Mouse (Mus musculus) kidney, postnatal 25 days (tissue): ENCODE results near the gene Ercc5.

Source experiments
- DNase-seq, 2 experiments: peaks; one replicate each; pipeline ENCODE4 v3.0.0; 2021; ENCODE audit warnings: mixed read lengths in 2 of 2

The Ercc5 gene

GRCm38 (mm10) chr1:44147563-44148381 is at the start of gene Ercc5:
Gene Ercc5 (plus strand): TSS chr1:44147744.
- DNase-seq: peak; percentile 87 to 95

DNA sequence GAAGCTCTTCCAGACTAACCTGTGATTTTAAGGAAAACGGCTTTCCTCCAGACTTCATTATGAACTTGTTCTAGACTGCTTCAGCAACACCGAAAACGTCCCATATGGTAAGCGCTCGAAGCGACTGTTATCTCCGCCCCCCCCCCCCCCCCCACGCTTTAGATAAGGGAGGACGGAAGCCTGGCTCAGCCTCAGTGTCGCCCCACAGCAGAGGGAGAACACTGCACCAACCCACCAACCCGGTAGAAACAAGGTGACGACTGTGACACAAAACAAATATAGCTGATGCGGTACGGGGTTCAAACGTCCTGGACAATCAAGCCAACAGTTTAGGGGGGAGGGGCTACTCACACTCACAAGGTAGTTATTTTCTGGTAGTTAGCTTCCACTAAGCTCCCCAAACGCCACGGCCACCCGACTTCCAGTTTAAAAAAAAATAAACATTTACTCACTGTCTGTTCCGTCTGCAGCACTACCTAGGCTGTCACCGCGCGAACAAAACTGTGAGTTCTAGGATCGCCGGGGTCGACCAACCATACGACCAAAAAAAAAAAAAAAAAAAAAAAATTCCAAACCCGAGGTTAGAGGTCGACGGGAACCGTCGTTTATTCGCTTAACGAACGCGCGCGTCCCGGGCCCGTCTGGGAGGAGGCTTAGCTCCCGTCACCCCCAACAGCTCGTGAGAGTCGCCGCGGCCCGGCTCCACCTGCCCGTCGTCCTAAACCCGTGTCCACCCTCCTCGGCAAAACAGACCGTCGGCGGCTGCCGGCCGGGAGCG is 45.9 kb upstream of the Ercc5 start:
- DNase-seq: peak; percentile 11 to 39

- peak; percentile 94 to 97 for DNase-seq
Observed at GRCm38 (mm10) chr1:44102259-44102717, 45.3 kb upstream of the Ercc5 start, which contains the start of gene Tex30. Gene Tex30 (minus strand): TSS chr1:44102441.

DNA sequence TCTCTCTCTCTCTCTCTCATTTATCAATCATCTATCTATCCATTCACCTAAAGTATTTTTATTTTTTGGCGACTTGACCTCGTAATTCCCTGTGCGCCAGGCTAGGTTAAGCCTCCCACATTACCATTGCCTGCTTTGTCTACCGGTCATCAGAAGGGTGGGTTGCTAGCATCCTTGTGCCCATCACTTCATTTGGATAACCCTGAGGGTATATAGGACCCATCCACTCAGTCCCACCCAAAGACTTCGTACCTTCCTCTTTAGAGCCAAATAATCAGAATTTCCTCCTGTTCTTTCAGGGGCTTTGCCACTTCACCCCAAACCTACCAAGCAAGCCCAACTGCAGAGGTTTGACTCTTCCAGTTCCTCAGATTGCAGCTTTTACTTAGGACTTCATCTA is 44.6 kb upstream of the Ercc5 start:
- DNase-seq: no peak

GRCm38 (mm10) chr1:44117571-44117970 is 30.0 kb upstream of the Ercc5 start:
- no peak for DNase-seq

GRCm38 (mm10) chr1:44118239-44119054 is 29.1 kb upstream of the Ercc5 start, which contains the start of the genes Kdelc1 and Bivm:
Gene Kdelc1 (minus strand): TSS chr1:44118808.
Gene Bivm (plus strand): TSS chr1:44118957.
- peak; percentile 93 to 97 for DNase-seq

DNA sequence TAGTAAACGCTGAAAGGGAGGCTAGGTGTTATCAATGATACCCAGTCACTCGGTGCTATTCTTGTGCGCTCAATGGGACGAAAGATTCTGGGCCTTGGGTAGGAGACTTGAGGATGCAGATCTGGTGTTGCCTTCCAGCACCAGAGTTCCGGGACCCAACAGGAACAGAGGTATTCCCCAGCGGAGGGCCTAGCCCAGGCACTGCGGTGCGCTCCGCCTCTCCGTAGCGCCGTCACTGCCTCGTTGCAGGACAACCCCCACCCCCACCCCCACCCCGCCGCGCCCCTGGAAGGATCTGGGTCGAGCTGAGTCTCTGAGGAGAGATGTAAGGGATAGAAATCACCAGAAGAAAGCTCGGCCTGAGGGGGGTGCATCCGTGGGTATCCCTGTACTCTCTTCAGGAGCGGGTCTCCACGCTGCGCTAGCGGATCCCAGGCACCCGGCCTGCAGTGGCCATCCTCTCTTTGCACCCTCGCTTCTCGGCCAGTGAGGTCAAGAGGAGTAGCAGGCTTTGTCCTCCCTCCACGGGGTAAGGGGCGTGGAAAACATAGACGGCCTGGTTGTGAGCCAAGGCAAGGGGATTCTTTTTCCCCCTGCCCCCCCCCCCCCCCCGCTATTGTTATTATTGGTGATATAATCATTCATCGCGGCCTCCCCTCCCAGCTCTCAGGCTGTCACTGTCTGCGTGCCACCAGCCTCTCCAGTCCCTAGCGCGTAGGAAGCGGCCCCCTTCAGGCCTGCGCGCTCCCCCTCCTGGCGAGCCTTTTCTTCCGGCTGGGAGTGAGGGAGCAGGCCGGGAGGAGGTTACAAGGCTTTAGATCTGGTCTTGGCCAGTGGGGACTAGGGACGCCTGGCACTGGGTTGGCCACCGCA is 28.1 kb upstream of the Ercc5 start:
- DNase-seq: peak; percentile 84 to 93

DNA sequence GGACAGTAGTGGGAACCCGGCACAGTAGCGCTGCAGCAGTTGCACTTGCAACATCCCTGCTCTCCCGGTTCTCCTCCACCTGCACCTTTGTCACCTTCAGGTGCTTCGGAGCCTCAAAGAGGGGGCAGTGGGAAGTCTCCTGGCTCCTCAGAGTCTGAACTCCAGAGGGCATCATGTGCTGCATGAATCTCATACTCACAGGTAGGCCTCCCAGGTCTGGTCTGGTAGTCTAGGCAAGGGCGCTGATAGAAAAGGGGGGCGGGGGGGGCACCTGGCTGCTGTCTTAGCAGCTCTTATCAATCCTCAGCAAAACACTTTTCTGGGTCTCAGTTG is 27.5 kb upstream of the Ercc5 start:
- DNase-seq: no peak

DNA sequence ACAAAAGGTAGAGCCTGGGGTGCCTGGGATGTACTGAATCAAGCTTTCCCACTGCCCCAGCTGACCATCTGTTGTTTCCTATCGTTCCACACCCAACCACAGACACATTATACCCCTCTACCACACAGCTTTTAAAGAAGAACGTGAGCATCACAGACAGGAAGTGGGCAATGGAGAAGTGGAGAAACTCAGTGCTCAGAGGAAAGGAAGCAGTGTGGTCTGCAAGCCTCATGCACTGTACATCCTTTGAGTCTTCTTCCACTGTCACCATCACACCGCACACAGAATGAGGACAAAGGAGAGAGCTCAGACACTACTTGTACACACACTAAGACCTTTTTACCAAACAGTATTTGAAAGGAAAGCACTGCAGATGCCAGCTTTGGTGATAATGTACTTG is 25.3 kb upstream of the Ercc5 start:
- DNase-seq: no peak

DNA sequence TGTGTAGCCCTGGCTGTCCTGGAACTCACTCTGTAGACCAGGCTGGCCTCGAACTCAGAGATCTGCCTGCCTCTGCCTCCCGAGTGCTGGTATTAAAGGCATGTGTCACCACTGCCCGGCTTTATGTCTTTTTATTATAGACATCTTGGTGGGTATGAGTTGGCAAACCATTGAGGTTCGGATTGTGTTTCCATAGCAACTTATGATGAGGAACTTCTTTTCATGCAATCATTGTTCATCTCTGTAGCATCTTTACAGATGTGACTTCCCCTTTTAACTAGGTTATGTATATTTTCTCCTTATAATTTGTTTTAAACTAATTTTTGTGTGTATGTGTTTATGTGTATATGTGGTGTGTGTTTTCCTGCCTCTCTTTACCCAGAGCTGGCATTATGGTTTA is 22.0 kb upstream of the Ercc5 start:
- no peak for DNase-seq

GRCm38 (mm10) chr1:44129929-44130581 is 17.5 kb upstream of the Ercc5 start:
- no peak for DNase-seq

- no peak for DNase-seq
Observed at GRCm38 (mm10) chr1:44140232-44140631, 7.3 kb upstream of the Ercc5 start.

DNA sequence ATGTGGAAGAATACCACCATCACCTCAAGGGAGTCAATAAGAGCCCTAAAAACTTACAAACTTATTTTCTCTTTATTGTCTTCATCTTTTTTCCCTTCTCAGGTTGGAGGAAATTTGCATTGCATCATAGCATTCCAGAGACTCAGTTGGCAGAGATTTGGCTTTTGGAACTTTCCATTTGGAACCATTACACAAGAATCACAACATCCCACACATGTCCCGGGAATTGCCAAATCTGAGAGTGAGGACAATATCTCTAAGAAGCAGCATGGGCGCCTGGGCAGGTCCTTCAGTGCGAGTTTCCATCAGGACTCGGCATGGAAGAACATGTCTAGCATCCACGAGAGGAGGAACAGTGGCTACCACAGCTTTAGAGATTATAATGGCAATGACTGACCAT is 4.8 kb upstream of the Ercc5 start:
- DNase-seq: no peak

DNA sequence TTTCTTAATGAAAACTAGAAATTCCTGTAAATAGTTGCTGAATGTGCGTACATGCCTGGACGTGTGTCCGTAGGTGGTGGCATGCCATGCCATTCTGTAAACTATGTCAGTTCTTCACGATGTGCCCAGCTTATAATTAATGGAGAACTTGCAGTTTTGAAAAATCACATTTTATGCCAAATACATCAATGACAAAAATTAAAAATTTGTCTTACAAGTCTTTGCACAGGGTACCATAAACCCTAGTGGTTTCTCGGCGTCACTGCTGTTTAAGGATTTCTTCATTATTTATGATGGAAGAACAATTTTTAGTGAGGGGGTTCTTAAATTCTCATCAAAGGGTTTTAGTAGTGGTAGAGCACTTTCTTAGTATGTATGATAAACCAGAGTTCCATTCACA is 1.2 kb downstream of the Ercc5 start:
- DNase-seq: no peak

DNA sequence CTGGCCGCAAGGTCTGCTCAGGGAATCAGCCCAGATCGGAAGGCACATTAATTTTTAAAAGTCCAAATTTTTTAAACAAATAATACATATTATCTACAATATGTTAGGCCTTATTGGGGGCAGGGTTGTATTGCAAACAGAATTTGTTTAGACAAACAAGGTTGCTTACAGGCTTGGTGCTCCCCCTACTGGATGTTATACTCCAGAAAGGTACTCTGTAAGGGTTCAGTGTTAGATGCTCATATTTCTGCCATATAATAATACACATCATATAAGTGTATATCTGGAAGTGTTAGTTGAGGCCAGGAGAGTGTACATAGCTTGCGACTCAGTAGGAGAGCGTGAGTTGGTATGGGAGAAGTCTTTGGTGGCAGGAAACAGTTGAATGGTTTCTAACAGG is 7.7 kb downstream of the Ercc5 start:
- peak in 1 of 2 experiments; percentile 27 for DNase-seq

GRCm38 (mm10) chr1:44158317-44158716 is 10.8 kb downstream of the Ercc5 start:
- no peak for DNase-seq

DNA sequence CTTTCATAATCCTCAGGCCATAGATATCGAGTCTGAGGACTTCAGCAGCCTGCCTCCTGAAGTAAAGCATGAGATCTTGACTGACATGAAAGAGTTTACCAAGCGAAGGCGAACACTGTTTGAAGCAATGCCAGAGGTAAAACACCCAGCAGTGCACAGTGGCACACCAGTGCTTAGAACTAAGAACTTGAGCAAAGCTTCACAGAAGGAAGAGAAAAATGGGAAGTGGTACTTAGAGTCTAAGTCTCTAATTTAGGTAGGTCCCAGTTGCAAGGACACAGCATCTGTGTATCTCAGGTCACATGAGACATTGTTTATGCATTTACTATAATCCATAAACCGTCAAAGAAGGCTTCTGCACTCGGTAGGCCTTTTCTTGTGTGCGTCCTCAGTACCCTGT is 14.3 kb downstream of the Ercc5 start:
- DNase-seq: no peak

DNA sequence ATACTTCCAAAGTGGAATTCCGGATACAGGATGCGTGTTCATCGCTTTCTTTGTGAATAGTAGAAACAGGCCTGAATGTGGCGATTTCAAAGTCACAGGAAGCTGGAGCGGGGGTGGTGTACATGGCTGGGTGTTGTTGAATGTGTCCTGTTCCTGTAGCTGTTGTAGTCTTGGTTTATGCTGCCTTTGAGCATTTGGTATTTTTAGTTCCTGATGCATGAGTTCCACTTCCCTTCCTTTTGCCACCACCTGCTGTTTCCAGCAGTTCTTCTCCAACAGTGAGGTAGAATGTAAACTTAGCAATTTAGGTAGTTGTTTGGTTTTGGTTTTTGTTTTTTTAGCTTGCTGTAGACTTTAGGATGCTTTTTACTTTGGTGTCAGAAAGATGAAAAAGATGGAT is 14.8 kb downstream of the Ercc5 start:
- DNase-seq: no peak

DNA sequence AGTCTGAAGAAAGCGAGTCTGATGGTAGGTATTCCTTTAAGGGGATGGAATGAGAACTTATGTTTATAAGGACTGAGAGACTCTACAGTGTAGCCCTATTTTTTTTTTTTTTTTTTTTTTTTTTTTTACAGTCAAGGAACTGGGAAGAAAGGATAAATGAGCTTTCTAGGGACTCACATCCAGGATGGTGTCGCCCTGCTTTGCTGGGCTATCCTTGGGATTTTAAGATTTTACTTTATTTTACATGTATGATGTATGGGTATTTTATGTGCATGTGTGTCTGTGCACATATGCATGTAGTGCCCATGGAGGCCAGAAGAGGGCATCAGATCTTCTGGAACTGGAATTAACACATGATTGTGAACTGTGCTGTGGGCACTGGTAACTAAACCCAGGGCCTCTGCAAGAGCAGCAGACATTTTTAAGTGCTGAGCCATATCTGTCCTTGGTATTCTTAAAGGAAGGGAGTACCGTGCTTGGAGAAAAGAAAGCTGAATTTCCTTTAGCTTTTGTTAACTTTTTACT is 20.4 kb downstream of the Ercc5 start:
- peak in 1 of 2 experiments; percentile 6 for DNase-seq

DNA sequence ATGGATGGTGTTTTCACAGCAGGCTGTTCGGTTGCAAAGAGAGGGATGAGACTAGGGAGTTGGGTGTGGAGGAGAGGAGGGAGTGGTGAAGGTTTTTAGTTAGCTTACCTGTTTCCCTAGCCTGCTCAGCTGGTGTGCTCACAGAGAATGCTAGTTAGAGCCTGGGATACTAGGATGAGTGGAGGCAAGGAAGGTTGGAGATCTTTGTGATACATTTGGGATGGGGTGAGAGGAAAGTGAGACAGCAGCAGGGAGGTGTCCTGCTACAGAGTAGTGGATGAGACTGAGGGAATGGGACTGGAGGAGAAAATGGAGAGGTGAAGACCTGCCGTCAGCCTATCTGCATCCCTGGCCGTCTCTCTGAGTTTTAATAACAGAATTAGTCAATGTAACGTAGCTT is 25.1 kb downstream of the Ercc5 start:
- DNase-seq: no peak

GRCm38 (mm10) chr1:44173903-44174302 is 26.4 kb downstream of the Ercc5 start:
- DNase-seq: peak in 1 of 2 experiments; percentile 12
